Mouse (Mus musculus) kidney, postnatal 4 days (tissue): ENCODE results near the gene Kif26b.

Source experiments
- DNase-seq, 2 experiments: peaks; one replicate each; pipeline ENCODE4 v3.0.0; 2021; ENCODE audit warnings: mixed read lengths in 2 of 2

The Kif26b gene

DNA sequence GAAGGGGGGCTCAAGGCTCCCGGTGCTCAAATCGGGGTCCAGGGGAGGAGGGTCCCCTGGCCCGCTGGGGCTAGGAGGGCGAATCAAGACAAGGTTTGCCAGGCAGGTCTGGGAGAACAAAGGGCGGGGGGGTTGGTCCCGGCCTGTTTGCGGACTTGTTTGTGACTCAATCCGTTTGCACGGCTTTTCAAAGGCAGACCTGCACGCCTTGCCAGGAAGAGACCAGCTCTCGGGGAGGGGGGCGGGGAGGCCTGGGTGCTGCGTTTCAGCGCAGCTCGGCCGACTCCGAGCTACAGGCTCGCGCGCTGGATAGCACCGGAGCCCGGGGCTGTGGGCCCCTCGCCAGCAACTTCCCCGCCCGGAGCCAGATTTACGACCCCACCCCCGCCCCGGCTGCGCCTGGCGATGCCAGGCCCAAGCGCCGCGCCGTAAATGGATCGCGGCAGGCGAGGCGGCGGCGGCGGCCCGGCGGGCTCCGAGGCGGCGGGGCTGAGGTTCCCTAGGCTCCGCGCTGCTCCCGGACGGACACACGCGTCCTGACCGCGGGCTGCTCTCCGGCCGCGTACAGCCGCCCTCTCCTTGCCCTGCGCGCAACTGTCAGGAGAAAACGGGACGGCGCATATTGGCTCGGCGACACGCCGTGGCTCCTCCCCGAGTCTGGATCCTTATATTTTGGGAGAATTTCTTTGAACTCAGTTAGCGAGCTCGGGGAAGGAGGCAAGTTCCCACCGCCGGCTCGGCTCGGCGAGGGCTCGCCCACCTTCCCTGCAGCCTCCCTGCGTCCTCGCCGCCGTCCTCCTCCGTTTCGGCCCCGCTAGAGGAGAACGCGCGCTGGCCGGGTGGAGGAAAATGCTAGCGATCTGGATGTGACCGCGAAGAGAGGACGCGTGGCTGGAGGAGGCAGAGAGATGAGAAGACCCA lies at the start of gene Kif26b:
TSS of gene Kif26b (plus strand) at position 695 of the 921 bp plus-strand sequence.
- DNase-seq, result peak; percentile 77 to 84

- no peak for DNase-seq
Measured at GRCm38 (mm10) chr1:178483854-178484253, 45.1 kb upstream of the Kif26b start.

GRCm38 (mm10) chr1:178485138-178485867 lies 43.6 kb upstream of the Kif26b start:
- no peak for DNase-seq

DNA sequence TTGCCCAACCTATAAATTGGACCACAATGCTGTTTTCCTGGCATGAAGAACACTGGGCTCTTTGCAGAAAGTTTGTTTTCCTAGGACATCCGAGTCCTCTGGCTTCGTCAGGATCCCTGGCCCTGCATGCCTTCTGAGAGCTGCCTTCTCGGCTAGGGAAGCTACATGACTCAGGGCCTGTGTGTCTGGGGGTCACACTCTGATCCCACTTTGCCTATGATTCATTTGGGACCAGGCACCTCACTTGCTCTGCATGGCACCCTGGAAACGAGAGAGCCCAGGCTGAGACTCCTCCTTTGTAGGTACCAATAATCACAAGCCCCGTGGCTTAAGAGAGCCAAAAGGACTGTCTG lies 43.1 kb upstream of the Kif26b start:
- no peak for DNase-seq

DNA sequence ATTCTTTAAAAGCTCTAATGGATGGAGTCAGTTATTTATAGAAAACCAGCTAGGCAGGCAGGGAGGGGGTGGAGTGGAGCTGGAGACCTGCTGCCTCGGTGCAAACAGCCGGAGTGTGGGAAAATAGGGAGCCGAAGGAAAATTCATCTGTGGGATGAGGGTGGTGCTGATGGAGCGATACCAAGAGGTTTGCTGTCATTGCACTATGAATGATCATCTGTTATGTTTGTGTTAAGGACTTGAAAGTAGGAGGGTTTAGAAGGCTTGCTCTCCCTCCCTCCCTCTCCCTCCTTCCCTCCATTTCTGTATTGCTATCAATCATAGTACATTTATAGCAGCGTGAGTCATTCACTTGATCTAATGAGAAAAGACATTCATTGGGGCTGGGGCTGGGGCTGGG lies 42.1 kb upstream of the Kif26b start:
- DNase-seq, result no peak

DNA sequence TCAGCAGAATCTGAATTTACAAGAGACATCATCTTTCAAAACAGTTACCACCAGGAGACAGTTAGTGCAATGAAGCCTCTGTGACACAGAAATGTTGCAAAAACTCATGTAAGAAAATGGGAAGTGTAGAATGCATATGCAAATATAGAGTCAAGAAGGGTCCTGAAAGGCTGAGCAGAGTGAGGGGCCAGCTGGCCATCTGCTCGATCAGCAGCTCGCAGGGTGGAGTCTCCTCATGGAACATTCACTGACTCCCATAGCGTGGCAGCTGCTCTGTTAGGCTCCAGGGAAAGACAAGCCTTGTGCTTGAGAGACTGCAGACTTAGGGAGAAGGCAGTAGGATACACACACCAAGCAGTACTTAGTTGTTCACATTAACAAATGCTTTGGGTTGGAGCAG lies 39.8 kb upstream of the Kif26b start:
- no peak for DNase-seq

- no peak for DNase-seq
Measured at GRCm38 (mm10) chr1:178491733-178492132, 37.2 kb upstream of the Kif26b start.

GRCm38 (mm10) chr1:178492493-178492892 lies 36.4 kb upstream of the Kif26b start:
- DNase-seq, result no peak

DNA sequence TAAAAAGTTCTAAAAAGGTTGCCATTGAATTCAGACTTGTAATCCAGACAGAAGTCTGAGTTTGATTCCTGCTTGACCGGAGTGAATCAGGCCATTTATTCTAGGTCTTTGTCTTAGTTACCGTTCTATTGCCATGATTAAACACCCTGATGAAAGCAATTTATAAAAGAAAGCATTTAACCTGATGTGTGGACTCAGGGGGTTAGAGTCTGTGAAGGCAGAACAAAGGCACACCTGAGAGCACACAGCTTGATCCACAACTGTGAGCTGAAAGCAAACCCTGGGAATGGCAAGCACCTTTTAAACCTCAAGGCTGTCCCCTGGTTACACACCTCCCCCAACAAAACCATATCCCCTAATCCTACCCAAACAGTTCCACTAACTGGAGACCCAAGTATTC lies 32.7 kb upstream of the Kif26b start:
- no peak for DNase-seq

- DNase-seq, result peak; percentile 40 to 41
Measured at GRCm38 (mm10) chr1:178496841-178497240, 32.1 kb upstream of the Kif26b start.

DNA sequence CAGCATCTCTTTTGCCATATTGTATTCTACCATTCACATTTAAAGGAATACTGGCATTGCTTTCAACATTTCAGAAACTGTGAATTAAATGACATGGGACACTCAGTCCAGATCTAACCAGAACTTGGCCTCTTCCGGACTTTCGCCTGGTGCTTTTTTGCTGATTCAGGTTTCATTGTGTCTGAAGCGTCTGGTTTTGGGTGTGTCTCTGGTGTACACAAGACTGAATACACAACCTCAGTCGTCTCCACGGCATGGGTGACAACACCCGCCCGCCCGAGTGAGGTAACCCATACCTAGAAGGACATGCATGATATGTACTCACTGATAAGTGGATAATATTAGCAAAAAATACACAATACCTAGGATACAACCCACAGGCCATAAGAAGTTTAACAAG lies 22.0 kb upstream of the Kif26b start:
- DNase-seq, result no peak

GRCm38 (mm10) chr1:178512323-178513031 lies 16.4 kb upstream of the Kif26b start:
- no peak for DNase-seq

DNA sequence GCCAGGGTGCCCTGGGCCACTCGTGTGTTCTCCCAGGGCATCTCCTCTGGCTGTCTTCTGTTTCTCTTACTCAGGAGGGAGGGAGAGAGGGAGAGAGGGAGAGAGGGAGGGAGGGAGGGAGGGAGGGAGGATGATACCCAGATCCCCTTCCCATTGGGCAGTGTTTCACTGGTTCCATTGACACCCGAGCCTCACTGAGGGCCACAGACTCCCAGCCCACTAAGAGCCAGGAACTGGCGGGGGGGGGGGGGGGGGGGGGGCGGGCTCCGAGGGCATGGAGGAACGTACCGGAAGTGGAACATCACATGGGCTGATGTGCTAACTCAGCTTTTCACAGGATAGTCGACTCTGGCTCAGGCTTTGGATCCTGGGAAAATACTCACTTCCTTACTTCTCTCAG lies 15.0 kb upstream of the Kif26b start:
- no peak for DNase-seq

DNA sequence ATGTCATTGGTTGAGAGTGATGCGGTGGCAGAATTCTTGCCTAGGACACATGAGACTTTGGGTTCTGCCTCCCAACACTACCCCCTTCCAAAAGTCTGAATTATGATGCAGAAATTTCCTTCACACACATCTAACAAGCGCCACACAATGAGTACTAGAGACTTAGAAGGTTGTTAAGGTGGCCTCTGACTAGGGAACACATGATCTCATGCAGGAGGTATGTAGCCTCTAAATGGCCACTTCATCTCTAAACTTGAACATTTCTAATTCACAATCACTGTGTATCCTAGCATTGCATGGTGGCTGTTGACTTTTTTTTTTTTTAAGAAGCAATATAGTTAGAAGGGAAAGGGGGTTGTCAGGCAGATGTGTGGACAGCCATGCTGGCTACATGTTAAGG lies 13.1 kb upstream of the Kif26b start:
- no peak for DNase-seq

GRCm38 (mm10) chr1:178522389-178522788 lies 6.5 kb upstream of the Kif26b start:
- DNase-seq, result no peak

DNA sequence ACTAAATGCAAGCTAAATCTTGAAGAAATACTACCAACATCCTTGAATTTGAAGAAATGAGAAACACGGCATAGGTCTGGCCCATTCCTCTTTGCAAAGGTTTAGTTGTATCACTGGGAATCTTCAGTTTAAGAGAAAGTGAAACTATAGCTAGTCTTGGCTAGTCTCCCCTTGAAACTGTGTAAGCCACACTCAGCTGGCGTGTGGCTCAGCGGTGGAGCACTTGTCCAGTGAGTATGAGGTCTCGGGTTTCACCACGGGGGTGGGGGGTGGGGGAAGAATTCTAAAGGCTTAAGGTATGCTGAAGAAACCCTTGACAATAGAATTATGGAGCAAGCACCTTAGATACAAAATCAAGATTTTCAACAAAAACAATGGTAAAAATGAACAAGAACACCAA lies 5.8 kb upstream of the Kif26b start:
- no peak for DNase-seq

DNA sequence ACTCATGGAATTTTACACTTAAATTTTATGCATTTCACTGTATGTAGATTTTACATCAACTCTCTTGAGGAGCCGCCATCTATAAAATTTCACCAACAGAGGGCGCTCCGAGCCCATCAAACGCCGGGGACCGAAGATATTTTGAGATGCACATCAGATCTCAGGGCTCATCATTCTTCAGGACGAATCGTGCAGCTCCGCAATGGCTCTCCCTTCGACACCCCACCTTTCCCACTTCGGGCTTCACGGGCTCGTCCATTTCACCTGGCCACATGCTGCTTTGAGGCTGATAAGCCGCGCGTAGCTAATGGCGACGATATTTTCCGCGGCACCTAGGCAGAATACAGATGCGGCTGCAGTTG lies 1.8 kb upstream of the Kif26b start:
- peak; percentile 85 to 88 for DNase-seq

GRCm38 (mm10) chr1:178527547-178528361 lies 1.2 kb upstream of the Kif26b start:
- DNase-seq, result peak; percentile 55 to 70

- peak; percentile 45 to 66 for DNase-seq
Measured at GRCm38 (mm10) chr1:178529512-178530300, 781 bp downstream of the Kif26b start.

GRCm38 (mm10) chr1:178530301-178531078 lies 1.6 kb downstream of the Kif26b start:
- peak; percentile 90 to 93 for DNase-seq

GRCm38 (mm10) chr1:178540247-178540646 lies 11.3 kb downstream of the Kif26b start:
- DNase-seq, result no peak
